Mouse (Mus musculus) kidney, embryonic 15.5 days (tissue): ENCODE measurements around the gene Rhobtb1. TPM values are rescaled to one million over a fixed set of nuclear protein-coding genes. Genes with fewer than 3 reads are reported as not detected.

Experiments
- ATAC-seq: fragments of 200-750 bp; cut with Nextera tagmentation; replicated peaks from 2 replicates; pipeline ENCODE4 v1.8.0; 2017; ENCODE audit warnings: moderate TSS enrichment; ENCODE audit not compliant: low FRiP score
- H3K27ac ChIP-seq: fragments of 300-500 bp; sonication (generic); 2 replicates; pipeline ENCODE4 v1.5.1; 2015; ENCODE audit warnings: mild to moderate bottlenecking, inconsistent platforms
- H3K27me3 ChIP-seq: fragments of 300-500 bp; sonication (generic); 2 replicates; pipeline ENCODE4 v1.6.1; 2015; ENCODE audit warnings: inconsistent platforms
- H3K36me3 ChIP-seq: fragments of 300-500 bp; sonication (generic); 2 replicates; pipeline ENCODE4 v1.6.1; 2015; ENCODE audit warnings: inconsistent platforms
- H3K4me1 ChIP-seq: fragments of 300-500 bp; sonication (generic); 2 replicates; pipeline ENCODE4 v1.6.1; 2015; ENCODE audit warnings: inconsistent platforms
- H3K4me2 ChIP-seq: fragments of 300-500 bp; sonication (generic); 2 replicates; pipeline ENCODE4 v1.6.1; 2015; ENCODE audit warnings: moderate library complexity, mild to moderate bottlenecking, inconsistent platforms
- H3K4me3 ChIP-seq: fragments of 300-500 bp; sonication (generic); replicated peaks from 2 replicates; pipeline ENCODE4 v1.5.1; 2015; ENCODE audit warnings: mild to moderate bottlenecking, inconsistent platforms
- H3K9ac ChIP-seq: fragments of 300-500 bp; sonication (generic); 2 replicates; pipeline ENCODE4 v1.6.1; 2015; ENCODE audit warnings: mild to moderate bottlenecking, inconsistent platforms
- H3K9me3 ChIP-seq: fragments of 300-500 bp; sonication (generic); replicated peaks from 2 replicates; pipeline ENCODE4 v1.6.1; 2016; ENCODE audit warnings: inconsistent platforms
- whole genome bisulfite sequencing: fragments of 180-500 bp; shearing (Covaris S2); methylation state at CpG from one replicate; pipeline ENCODE4 v1.1.7; 2015; ENCODE audit warnings: mixed read lengths; 5-methylcytosine and 5-hydroxymethylcytosine counted together
- polyA plus RNA-seq: library from polyadenylated mRNA; unstranded; fragments of >200 nt; fragmentation: Nextera tagmentation; extraction: Ambion mirVana; gene quantifications from 2 replicates; pipeline ENCODE4 v1.2.1, GENCODE M21; 2015

The Rhobtb1 gene
- polyA plus RNA-seq, 1 experiment from 2014 or later: 21.8 TPM

GRCm38 (mm10) chr10:69318514-69318913 is 167.3 kb downstream of the Rhobtb1 start:
- no peak for ATAC-seq
- no peaks in the 10 kb centered on the region for H3K9me3 ChIP-seq
- peaks cover 16% of the 10 kb centered on the region for H3K4me1 ChIP-seq
- H3K27me3 ChIP-seq: no peaks in the 10 kb centered on the region
- no peak overlapping the region for H3K4me2 ChIP-seq
- 87% methylated on average over 11 of the region's 11 CpGs for WGBS
- H3K27ac ChIP-seq: no peak overlapping the region
- H3K36me3 ChIP-seq: no peaks in the 10 kb centered on the region
- no peak overlapping the region for H3K9ac ChIP-seq
- H3K4me3 ChIP-seq: no peak overlapping the region

- no peak overlapping the region for H3K9ac ChIP-seq
- peak overlapping the region; percentile 62; the same call in 1 of the 2 replicates for H3K27ac ChIP-seq
- no peaks in the 10 kb centered on the region for H3K9me3 ChIP-seq
- peaks cover 11% of the 10 kb centered on the region for H3K4me1 ChIP-seq
- peak overlapping the region; percentile 33 for H3K4me3 ChIP-seq
- H3K4me2 ChIP-seq: peak overlapping the region; percentile 59
- ATAC-seq: peak; percentile 91
- no peaks in the 10 kb centered on the region for H3K36me3 ChIP-seq
- no peaks in the 10 kb centered on the region for H3K27me3 ChIP-seq
- 45% methylated on average over 21 of the region's 21 CpGs for WGBS
These were observed 169.7 kb downstream of the Rhobtb1 start for GRCm38 (mm10) chr10:69320667-69321518.

- H3K27me3 ChIP-seq: no peaks in the 10 kb centered on the region
- peak; percentile 49 for ATAC-seq
- WGBS: 41% methylated on average over 15 of the region's 15 CpGs
- peaks cover 11% of the 10 kb centered on the region for H3K4me1 ChIP-seq
- H3K36me3 ChIP-seq: no peaks in the 10 kb centered on the region
- peak overlapping the region; percentile 62; the same call in 1 of the 2 replicates for H3K27ac ChIP-seq
- no peak overlapping the region for H3K9ac ChIP-seq
- peak overlapping the region; percentile 33 for H3K4me3 ChIP-seq
- no peaks in the 10 kb centered on the region for H3K9me3 ChIP-seq
- peak overlapping the region; percentile 59 for H3K4me2 ChIP-seq
These were observed 170.3 kb downstream of the Rhobtb1 start for GRCm38 (mm10) chr10:69321519-69322035.

GRCm38 (mm10) chr10:69323986-69324385 is 172.8 kb downstream of the Rhobtb1 start:
- H3K9me3 ChIP-seq: no peaks in the 10 kb centered on the region
- peaks cover 11% of the 10 kb centered on the region for H3K4me1 ChIP-seq
- H3K27ac ChIP-seq: no peak overlapping the region
- no peak for ATAC-seq
- no peak overlapping the region for H3K4me3 ChIP-seq
- WGBS: 82% methylated on average over 13 of the region's 13 CpGs
- no peaks in the 10 kb centered on the region for H3K27me3 ChIP-seq
- H3K9ac ChIP-seq: no peak overlapping the region
- no peak overlapping the region for H3K4me2 ChIP-seq
- H3K36me3 ChIP-seq: no peaks in the 10 kb centered on the region

GRCm38 (mm10) chr10:69324816-69325215 is 173.6 kb downstream of the Rhobtb1 start:
- no peak for ATAC-seq
- no peak overlapping the region for H3K27ac ChIP-seq

GRCm38 (mm10) chr10:69326433-69326832 is 175.2 kb downstream of the Rhobtb1 start:
- 84% methylated on average over 3 of the region's 3 CpGs for WGBS
- H3K27me3 ChIP-seq: no peaks in the 10 kb centered on the region

More at GRCm38 (mm10) chr10:69324816-69325215, 173.6 kb downstream of the Rhobtb1 start:
- no peak overlapping the region for H3K4me2 ChIP-seq
- H3K9ac ChIP-seq: no peak overlapping the region
- 87% methylated on average over 7 of the region's 7 CpGs for WGBS
- H3K4me1 ChIP-seq: peaks cover 11% of the 10 kb centered on the region
- H3K4me3 ChIP-seq: no peak overlapping the region
- H3K36me3 ChIP-seq: no peaks in the 10 kb centered on the region
- no peaks in the 10 kb centered on the region for H3K27me3 ChIP-seq
- no peaks in the 10 kb centered on the region for H3K9me3 ChIP-seq

GRCm38 (mm10) chr10:69327362-69327761 is 176.1 kb downstream of the Rhobtb1 start:
- Histone ChIP-seq H3K9me3 (no peaks in the 10 kb centered on the region), H3K4me2 (no peak overlapping the region), H3K36me3 (no peaks in the 10 kb centered on the region), H3K27ac (no peak overlapping the region), H3K4me1 (no peaks in the 10 kb centered on the region), H3K9ac (no peak overlapping the region), H3K27me3 (no peaks in the 10 kb centered on the region), H3K4me3 (no peak overlapping the region)
- no peak for ATAC-seq
- 69% methylated on average over 8 of the region's 8 CpGs for WGBS

More at GRCm38 (mm10) chr10:69326433-69326832, 175.2 kb downstream of the Rhobtb1 start:
- peaks cover 8% of the 10 kb centered on the region for H3K4me1 ChIP-seq
- no peaks in the 10 kb centered on the region for H3K36me3 ChIP-seq
- ATAC-seq: no peak
- no peak overlapping the region for H3K27ac ChIP-seq
- no peak overlapping the region for H3K9ac ChIP-seq
- H3K9me3 ChIP-seq: no peaks in the 10 kb centered on the region
- no peak overlapping the region for H3K4me3 ChIP-seq
- H3K4me2 ChIP-seq: no peak overlapping the region

GRCm38 (mm10) chr10:69328029-69328655 is 176.9 kb downstream of the Rhobtb1 start:
- ATAC-seq: no peak
- H3K4me2 ChIP-seq: no peak overlapping the region
- H3K27ac ChIP-seq: no peak overlapping the region
- no peaks in the 10 kb centered on the region for H3K4me1 ChIP-seq
- H3K9ac ChIP-seq: no peak overlapping the region
- H3K36me3 ChIP-seq: peaks cover 5% of the 10 kb centered on the region
- no peaks in the 10 kb centered on the region for H3K27me3 ChIP-seq
- no peak overlapping the region for H3K4me3 ChIP-seq
- H3K9me3 ChIP-seq: no peaks in the 10 kb centered on the region
- 88% methylated on average over 12 of the region's 12 CpGs for WGBS

GRCm38 (mm10) chr10:69328656-69329046 is 177.4 kb downstream of the Rhobtb1 start:
- ATAC-seq: no peak
- H3K36me3 ChIP-seq: peaks cover 10% of the 10 kb centered on the region
- no peaks in the 10 kb centered on the region for H3K9me3 ChIP-seq
- WGBS: 77% methylated on average over 4 of the region's 4 CpGs
- no peak overlapping the region for H3K4me3 ChIP-seq
- H3K27me3 ChIP-seq: no peaks in the 10 kb centered on the region
- H3K9ac ChIP-seq: no peak overlapping the region
- no peaks in the 10 kb centered on the region for H3K4me1 ChIP-seq
- H3K27ac ChIP-seq: no peak overlapping the region
- no peak overlapping the region for H3K4me2 ChIP-seq

GRCm38 (mm10) chr10:69331231-69331630 is 180.0 kb downstream of the Rhobtb1 start:
- no peaks in the 10 kb centered on the region for H3K4me1 ChIP-seq
- H3K27me3 ChIP-seq: no peaks in the 10 kb centered on the region
- H3K36me3 ChIP-seq: peaks cover 36% of the 10 kb centered on the region
- H3K9me3 ChIP-seq: no peaks in the 10 kb centered on the region
- H3K4me3 ChIP-seq: no peak overlapping the region
- no peak overlapping the region for H3K9ac ChIP-seq
- H3K27ac ChIP-seq: no peak overlapping the region
- H3K4me2 ChIP-seq: no peak overlapping the region
- ATAC-seq: no peak
- WGBS: 89% methylated on average over 6 of the region's 6 CpGs

- Histone ChIP-seq H3K27me3 (no peaks in the 10 kb centered on the region), H3K9ac (no peak overlapping the region), H3K4me3 (no peak overlapping the region), H3K4me1 (no peaks in the 10 kb centered on the region), H3K27ac (no peak overlapping the region), H3K36me3 (peaks cover 55% of the 10 kb centered on the region), H3K9me3 (no peaks in the 10 kb centered on the region), H3K4me2 (no peak overlapping the region)
- whole genome bisulfite sequencing: 88% methylated on average over 11 of the region's 11 CpGs
- ATAC-seq: no peak
These were observed 182.0 kb downstream of the Rhobtb1 start for GRCm38 (mm10) chr10:69333212-69333611.
